Mouse (Mus musculus) kidney, postnatal 14 days (tissue): ENCODE data around the gene Edc3.

ENCODE experiments used
- DNase-seq: peaks from one replicate; pipeline ENCODE4 v3.0.0; 2022; ENCODE audit warnings: mixed read lengths

Gene Edc3

GRCm38 (mm10) chr9:57708068-57708719, at the start of gene Edc3:
TSS of gene Edc3 (plus strand) at chr9:57708540.
- peak; percentile 93 for DNase-seq

GRCm38 (mm10) chr9:57658970-57659369, 49.4 kb upstream of the Edc3 start:
- no peak for DNase-seq

GRCm38 (mm10) chr9:57659774-57660173, 48.6 kb upstream of the Edc3 start:
- DNase-seq: peak; percentile 85

- DNase-seq: no peak
Observed at GRCm38 (mm10) chr9:57660501-57660900, 47.8 kb upstream of the Edc3 start.

GRCm38 (mm10) chr9:57661552-57661951, 46.8 kb upstream of the Edc3 start:
- DNase-seq: no peak

DNA sequence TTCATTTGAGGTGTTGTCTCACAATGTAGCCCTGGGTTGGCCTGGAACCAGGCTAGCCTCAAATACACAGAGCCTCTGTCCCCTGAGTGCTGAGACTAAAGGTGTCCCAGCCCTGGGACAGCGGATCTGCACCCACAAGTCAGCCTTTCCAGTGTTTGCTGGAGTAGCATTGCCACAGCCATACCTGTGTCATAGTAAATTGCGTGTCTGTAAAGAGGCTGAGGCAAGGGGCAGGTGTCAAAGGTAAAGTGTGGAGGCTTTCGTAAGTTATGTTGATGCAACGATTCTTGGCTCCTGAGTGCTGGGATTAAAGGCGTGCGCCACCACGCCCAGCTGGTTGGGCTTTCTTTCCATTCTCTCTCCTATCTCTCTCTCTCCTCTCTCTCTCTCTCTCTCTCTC, 43.7 kb upstream of the Edc3 start:
- no peak for DNase-seq

GRCm38 (mm10) chr9:57666536-57666935, 41.8 kb upstream of the Edc3 start:
- DNase-seq: no peak

DNA sequence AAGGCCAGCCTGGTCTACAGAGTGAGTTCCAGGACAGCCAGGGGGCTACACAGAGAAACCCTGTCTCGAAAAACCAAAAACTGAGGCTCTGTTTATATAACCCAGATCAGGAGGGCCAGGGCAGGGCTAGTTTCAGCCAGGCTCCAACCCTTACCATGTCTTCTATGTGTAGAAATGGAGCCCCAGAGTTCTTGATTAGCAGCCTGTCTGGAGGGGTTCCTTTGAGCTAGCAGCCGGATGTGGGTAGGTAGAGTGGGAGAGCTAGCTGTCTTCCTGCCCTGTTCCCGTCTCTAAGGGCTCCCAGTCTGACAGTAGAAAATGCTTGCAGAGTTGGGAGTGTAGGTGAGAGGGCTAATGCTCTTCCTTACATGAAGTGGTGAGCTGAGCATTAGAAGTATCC, 41.2 kb upstream of the Edc3 start:
- DNase-seq: no peak

- no peak for DNase-seq
Observed at GRCm38 (mm10) chr9:57667817-57668216, 40.5 kb upstream of the Edc3 start.

GRCm38 (mm10) chr9:57668277-57668676, 40.1 kb upstream of the Edc3 start:
- no peak for DNase-seq

DNA sequence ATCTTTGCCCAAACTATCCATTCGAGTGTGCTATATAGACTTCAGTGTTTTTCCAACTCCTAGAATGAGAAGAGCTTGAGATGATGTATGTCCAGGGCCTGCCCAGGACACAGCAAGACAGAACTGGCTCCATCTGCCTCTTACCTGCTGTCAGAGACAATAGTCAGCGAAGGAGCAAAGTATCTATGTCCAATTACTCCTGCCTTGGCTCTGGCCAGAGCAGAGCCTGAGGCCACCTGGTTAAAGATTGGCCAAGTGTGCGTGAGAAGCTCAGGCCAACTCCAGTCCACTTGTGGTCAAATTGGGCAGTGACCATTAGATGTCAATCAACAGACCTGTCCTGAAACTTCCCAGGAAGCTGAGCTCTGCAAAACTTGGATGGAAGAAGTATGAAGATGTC, 38.8 kb upstream of the Edc3 start:
- DNase-seq: peak; percentile 82

DNA sequence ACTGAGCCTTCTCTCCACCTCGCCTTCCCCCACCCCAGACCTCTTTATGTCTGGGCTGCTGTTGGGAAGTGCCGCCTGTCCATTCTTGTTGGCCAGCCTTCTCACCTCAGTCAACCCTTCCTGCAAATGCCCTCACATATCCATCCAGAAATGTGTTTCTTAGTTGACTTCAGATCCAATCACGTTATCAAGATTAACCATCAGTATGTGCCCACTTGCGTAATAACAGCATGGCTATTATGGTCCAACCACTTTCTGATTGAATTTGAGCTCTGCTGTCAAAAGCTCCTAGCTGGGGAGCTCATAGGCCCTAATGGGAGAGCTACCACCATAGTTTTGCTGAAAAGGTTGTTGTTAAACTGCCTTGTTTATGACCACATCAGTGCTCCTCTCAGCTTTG, 37.3 kb upstream of the Edc3 start:
- no peak for DNase-seq

DNA sequence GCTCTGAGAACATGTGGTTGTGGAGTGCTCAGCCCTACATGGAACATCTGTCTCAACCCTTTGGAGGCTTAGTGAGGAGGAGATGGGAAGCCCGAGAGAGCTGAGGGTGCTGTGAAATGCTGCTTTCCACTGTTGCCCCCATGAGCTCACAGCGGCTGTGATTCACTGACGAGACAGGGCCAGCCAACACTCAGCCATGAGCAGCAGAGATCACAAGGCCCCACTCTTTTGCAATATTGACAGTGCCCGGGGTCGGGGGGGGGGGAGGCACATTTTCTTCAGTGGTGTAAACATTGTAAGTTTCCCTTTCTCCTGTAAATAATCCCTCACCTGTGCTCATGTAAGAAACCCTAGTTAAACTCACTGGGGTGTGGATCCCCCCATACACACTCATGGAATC, 36.8 kb upstream of the Edc3 start:
- no peak for DNase-seq

GRCm38 (mm10) chr9:57681411-57681810, 26.9 kb upstream of the Edc3 start:
- no peak for DNase-seq

GRCm38 (mm10) chr9:57683520-57683919, 24.8 kb upstream of the Edc3 start, which contains the start of gene Cyp1a2:
TSS of gene Cyp1a2 (minus strand) at chr9:57683703.
- DNase-seq: no peak

DNA sequence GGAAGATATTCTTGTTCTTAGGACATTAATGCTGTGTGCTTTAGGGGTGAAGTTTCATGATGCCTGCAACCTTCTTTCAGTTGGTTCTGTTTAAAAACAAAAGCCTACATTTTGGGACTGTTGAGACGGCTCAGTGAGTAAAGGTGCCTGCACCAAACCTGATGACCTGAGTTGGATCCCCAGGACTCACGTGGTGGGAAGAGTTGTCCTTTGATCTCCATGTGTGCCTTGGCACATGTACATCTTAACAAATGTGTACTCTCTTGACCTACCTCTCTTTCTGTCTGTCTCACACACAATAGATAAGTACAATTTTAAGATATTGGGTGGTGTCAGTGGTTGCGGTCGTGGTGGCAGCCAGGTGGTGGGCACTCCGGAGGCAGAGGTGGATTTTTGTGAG, 22.3 kb upstream of the Edc3 start:
- DNase-seq: no peak

GRCm38 (mm10) chr9:57687751-57688150, 20.6 kb upstream of the Edc3 start, which contains the start of gene Cyp1a1:
TSS of gene Cyp1a1 (plus strand) at chr9:57687928.
- no peak for DNase-seq

DNA sequence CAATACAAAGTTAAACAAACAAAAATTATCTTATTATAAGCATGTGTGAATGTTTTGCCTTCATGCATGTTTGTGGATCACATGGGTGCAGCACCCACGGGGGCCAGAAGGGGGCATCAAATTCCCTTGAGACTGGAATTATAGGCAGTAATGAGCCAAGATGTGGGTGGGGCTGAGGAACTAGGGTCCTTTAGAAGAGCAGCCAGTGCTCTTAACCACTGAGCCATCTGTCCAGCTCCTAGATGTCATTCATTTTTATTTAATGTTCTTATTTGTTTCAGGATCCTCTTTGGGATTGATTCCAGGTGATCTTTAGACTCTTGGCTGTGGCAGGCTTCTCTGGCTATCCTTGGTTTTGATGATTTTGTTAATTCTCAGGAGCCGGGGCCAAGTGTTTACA, 20.2 kb upstream of the Edc3 start:
- DNase-seq: peak; percentile 41

- no peak for DNase-seq
Observed at GRCm38 (mm10) chr9:57688606-57689005, 19.7 kb upstream of the Edc3 start.

- peak; percentile 31 for DNase-seq
Observed at GRCm38 (mm10) chr9:57694108-57694507, 14.2 kb upstream of the Edc3 start.

GRCm38 (mm10) chr9:57696380-57697285, 11.7 kb upstream of the Edc3 start:
- DNase-seq: peak; percentile 56

DNA sequence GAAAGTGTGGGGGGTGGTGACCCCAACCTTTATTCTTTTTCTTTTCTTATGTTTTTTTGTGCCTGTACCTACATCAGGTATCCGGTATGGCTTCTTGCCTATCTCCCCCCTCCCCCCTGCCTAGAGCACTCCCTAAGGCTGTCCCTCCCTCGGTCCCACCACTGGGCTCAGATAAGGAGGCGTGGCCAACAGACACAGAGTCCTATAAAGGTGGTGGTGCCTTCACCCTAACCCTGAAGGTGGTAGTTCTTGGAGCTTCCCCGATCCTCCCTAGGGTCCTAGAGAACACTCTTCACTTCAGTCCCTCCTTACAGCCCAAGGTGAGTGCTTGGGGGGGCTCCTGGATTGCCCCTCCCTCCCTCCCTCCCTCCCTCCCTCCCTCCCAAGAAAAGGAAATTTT, 11.0 kb upstream of the Edc3 start:
- no peak for DNase-seq

GRCm38 (mm10) chr9:57698466-57699150, 9.7 kb upstream of the Edc3 start:
- no peak for DNase-seq

DNA sequence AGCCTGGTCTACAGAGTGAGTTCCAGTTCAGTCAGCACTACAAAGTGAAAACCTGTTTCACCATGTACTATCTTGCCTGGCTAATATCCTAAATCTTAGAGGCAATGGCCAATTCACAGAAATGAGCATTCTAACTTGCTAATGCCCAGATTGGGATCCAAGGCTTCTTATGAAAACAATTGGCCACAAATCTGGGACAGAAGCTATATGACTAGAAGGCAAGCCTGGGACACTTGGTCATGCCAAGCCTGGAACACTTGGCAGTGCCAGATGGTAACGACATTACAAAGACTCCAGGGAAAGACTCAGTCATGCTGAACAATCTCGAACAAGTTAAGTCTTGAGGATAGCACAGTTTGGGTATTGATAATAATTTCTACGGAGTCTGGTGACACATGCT, 1.8 kb upstream of the Edc3 start:
- DNase-seq: no peak
